Mouse (Mus musculus) intestine, embryonic 16.5 days (tissue): Measurements from ENCODE around the gene Wtap. TPM values are rescaled to one million over a fixed set of nuclear protein-coding genes. Genes with fewer than 3 reads are reported as not detected.
"Not testable (repeated sequence)": the region's sequence is repeated elsewhere in the genome, so short reads cannot be mapped to it uniquely, and the experiment has no call there.

Experiments
- ATAC-seq: fragments of 200-750 bp; cut with Nextera tagmentation; 2 replicates; pipeline ENCODE4 v1.8.0; 2017; ENCODE audit warnings: moderate TSS enrichment, moderate library complexity
- H3K27ac ChIP-seq: fragments of 300-500 bp; sonication (generic); 2 replicates; pipeline ENCODE4 v1.5.1; 2014; ENCODE audit warnings: mild to moderate bottlenecking, low read length
- H3K27me3 ChIP-seq: fragments of 300-500 bp; sonication (generic); replicated peaks from 2 replicates; pipeline ENCODE4 v1.6.1; 2014; ENCODE audit warnings: low read length, control low read depth, mixed read lengths; ENCODE audit not compliant: control insufficient read depth, insufficient read depth
- H3K36me3 ChIP-seq: fragments of 300-500 bp; sonication (generic); 2 replicates; pipeline ENCODE4 v1.6.1; 2014; ENCODE audit warnings: low read length, control low read depth; ENCODE audit not compliant: control insufficient read depth, insufficient read depth
- H3K4me1 ChIP-seq: fragments of 300-500 bp; sonication (generic); 2 replicates; pipeline ENCODE4 v1.6.1; 2014; ENCODE audit warnings: low read length, control low read depth, mixed read lengths; ENCODE audit not compliant: control insufficient read depth, insufficient read depth
- H3K4me2 ChIP-seq: fragments of 300-500 bp; sonication (generic); 2 replicates; pipeline ENCODE4 v1.6.1; 2014; ENCODE audit warnings: low read depth, low read length, control low read depth
- H3K4me3 ChIP-seq: fragments of 300-500 bp; sonication (generic); 2 replicates; pipeline ENCODE4 v1.5.1; 2014; ENCODE audit warnings: mild to moderate bottlenecking, low read length
- H3K9ac ChIP-seq: fragments of 300-500 bp; sonication (generic); 2 replicates; pipeline ENCODE4 v1.6.1; 2014; ENCODE audit warnings: low read depth, low read length
- H3K9me3 ChIP-seq: fragments of 300-500 bp; sonication (generic); 2 replicates; pipeline ENCODE4 v1.6.1; 2016; ENCODE audit warnings: low read length, control low read depth; ENCODE audit not compliant: control insufficient read depth
- WGBS: fragments of 180-500 bp; shearing (Covaris S2); extraction: QIAGEN DNeasy Blood & Tissue Kit; methylation state at CpG from one replicate; pipeline ENCODE4 v1.1.7; 2014; 5-methylcytosine and 5-hydroxymethylcytosine counted together
- polyA plus RNA-seq: library from polyadenylated mRNA; unstranded; fragments of >200 nt; fragmentation: Nextera tagmentation; extraction: Ambion mirVana; gene quantifications from 2 replicates; pipeline ENCODE4 v1.2.1, GENCODE M21; 2015

Wtap gene
- polyA plus RNA-seq, 1 experiment from 2014 or later: 86.6 TPM

DNA sequence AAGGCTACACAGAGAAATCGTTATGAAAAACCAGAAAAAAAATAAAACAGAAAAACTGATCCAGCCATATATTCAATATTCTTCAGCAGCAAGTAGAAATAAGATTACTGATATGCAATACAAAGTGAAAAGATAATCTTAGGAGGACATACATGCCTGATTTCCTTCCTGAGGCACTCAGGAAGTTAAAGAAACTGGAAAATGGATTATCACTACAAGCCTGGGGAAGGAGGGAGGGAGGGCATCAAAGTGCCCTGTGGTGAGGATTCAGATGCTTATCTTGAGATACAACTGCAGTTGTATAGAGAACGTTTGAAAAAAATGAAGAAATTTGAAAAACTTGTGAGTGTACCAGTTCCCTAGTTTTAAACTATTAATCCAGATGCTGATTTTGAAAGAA is 10.0 kb downstream of the Wtap start:
- Histone ChIP-seq H3K27ac (no peak overlapping the region), H3K27me3 (no peaks in the 10 kb centered on the region), H3K4me1 (peaks cover 3% of the 10 kb centered on the region; the same call in 1 of the 2 replicates), H3K36me3 (peaks cover 12% of the 10 kb centered on the region), H3K4me3 (no peak overlapping the region), H3K9me3 (no peaks in the 10 kb centered on the region), H3K9ac (no peak overlapping the region), H3K4me2 (no peak overlapping the region)
- 67% methylated on average over 2 of the region's 2 CpGs for WGBS
- no peak for ATAC-seq

DNA sequence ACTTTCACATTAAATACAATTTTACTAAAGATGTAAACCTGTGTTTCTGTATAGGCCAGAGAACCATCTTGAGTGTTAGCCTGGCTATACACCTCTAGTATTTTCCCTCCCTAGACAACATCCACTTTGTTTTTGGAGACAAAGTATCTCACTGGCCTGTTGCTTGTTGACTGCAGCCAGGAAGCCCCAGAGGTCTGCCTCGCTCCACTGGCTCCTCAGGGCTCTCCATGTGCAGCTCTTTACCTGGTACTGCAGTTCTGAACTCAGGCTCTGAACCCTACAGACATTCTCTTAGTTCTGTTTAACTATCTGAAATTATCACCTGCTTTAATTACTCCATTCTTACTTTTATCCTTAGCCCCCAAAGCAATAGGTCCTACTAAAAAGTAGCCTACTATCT is 15.4 kb downstream of the Wtap start:
- WGBS: 100% methylated on average over 1 of the region's 1 CpGs
- no peak overlapping the region for H3K4me3 ChIP-seq
- H3K27me3 ChIP-seq: no peaks in the 10 kb centered on the region
- no peak for ATAC-seq
- H3K4me1 ChIP-seq: no peaks in the 10 kb centered on the region
- no peak overlapping the region for H3K4me2 ChIP-seq
- no peak overlapping the region for H3K9ac ChIP-seq
- peaks cover 14% of the 10 kb centered on the region for H3K36me3 ChIP-seq
- no peaks in the 10 kb centered on the region for H3K9me3 ChIP-seq
- no peak overlapping the region for H3K27ac ChIP-seq

DNA sequence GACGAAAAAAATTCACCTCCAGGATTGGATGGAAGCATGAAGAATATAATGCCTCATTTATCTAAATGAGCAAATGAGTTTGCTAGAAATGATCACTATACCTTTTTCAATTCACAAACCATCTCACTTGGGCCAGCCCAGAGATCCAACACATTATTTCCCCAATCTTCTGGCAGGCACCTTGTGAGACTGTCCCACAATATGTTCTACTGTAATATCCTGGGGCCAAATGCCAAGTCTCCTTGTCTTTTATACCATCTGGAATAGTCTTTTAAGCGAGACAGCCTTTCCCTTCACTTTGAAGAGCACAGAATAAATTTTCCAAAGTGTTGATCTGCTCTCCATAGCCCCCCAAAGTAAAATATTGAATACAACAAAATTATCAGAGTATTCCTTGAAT is 20.1 kb downstream of the Wtap start:
- Histone ChIP-seq H3K9me3 (no peaks in the 10 kb centered on the region), H3K4me2 (no peak overlapping the region), H3K36me3 (0 out of 2 replicates have a peak, but pooled peaks cover 2% of the 10 kb centered on the region), H3K4me1 (no peaks in the 10 kb centered on the region), H3K27ac (no peak overlapping the region), H3K4me3 (no peak overlapping the region), H3K27me3 (no peaks in the 10 kb centered on the region), H3K9ac (no peak overlapping the region)
- WGBS: 86% methylated on average over 2 of the region's 2 CpGs
- ATAC-seq: no peak

DNA sequence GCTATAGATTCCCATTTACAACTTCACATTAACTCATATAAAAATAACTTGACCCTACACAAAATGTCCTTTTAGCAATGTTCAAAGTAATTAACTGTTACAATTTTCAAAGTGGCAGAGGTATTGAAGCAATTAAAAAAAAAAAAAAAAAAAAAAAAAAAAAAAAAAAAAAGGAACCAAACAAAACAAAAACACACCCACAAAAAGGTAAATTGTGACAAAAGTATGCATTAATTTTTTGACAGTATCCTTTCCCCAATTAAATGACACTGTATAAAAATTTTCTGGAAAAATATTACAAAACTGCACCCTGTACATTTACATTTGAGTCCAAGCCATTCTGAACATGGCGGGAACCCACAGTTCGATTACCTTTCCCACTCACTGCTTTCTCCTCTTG is 26.8 kb downstream of the Wtap start:
- H3K4me1 ChIP-seq: no peaks in the 10 kb centered on the region
- no peak overlapping the region for H3K4me2 ChIP-seq
- no peak overlapping the region for H3K4me3 ChIP-seq
- H3K9me3 ChIP-seq: no peaks in the 10 kb centered on the region
- no peak overlapping the region for H3K9ac ChIP-seq
- 93% methylated on average over 2 of the region's 2 CpGs for WGBS
- H3K27me3 ChIP-seq: no peaks in the 10 kb centered on the region
- ATAC-seq: no peak
- no peaks in the 10 kb centered on the region for H3K36me3 ChIP-seq
- no peak overlapping the region for H3K27ac ChIP-seq

DNA sequence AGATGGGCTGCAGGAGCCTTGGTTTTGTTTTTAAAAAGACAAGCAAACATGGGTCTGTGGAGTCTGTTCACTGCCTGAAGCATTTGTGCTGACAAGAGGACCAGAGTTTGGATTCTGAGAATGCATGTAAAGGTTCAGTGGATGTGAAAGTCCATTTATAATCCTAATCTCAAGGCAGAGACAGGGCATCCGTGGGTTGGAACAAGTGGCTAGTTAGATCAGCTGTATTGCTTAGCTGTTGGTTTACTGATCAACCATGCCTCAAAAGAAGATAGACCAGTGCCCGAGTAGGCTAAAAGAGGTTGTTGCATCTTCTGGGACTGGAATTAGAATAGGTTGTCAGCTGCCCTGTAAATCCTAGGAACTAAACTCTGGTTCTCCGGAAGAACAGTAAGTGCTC is 30.5 kb downstream of the Wtap start:
- no peak overlapping the region for H3K27ac ChIP-seq
- H3K4me2 ChIP-seq: no peak overlapping the region
- H3K27me3 ChIP-seq: no peaks in the 10 kb centered on the region
- H3K4me3 ChIP-seq: no peak overlapping the region
- H3K9ac ChIP-seq: no peak overlapping the region
- ATAC-seq: no peak
- H3K36me3 ChIP-seq: no peaks in the 10 kb centered on the region
- WGBS: 73% methylated on average over 3 of the region's 3 CpGs
- no peaks in the 10 kb centered on the region for H3K9me3 ChIP-seq
- H3K4me1 ChIP-seq: peaks cover 9% of the 10 kb centered on the region

DNA sequence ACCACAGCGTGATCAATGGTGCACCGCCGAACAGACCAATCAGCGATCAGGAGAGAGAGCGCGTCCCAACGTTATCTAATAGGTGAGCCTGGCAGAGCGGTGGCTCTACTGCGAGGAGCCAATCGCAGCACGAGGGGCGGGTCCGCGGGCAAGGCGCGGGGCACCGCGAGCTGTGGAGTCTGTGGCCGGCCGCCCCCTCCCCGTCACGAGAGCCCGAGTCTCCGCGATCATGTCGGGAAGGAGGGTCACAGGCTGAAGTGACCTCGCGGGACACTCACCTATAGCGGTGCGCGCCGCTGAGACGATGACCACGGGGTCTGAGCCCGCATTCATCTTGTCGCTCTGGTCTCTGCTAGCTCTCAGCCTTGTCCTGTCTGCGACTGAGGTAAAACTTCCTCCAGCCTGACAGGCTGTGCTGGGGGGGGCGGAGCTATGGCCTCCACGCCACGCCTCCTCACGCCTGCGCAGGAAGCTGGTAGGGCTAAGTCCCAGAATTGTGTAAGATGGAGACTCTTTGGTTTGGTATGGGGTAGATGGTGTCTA is 33.6 kb downstream of the Wtap start, which contains the start of gene Acat2:
TSS of gene Acat2 (minus strand) at position 417 of the 543 bp plus-strand sequence.
- WGBS: under 1% methylated on average over 42 of the region's 42 CpGs
- peak; percentile 99 for ATAC-seq

DNA sequence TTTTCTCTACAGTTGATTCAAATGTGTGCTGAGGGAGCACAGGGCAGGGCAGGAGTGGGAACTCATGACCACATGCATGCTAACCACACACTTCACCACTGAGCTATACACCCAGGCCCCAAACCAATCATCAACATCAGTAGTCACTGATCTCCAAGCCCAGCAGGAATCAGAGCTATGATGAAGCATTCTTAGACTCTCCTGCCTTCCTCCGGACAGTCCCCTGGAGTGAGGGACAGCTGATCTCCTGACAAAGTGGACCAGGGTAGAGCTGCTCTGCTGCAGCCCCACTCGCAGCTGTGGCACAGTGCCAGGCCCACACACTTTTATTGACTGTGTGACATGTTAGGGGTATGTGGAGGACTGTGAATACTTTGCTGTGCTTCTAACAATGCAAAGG is 34.6 kb downstream of the Wtap start:
- Histone ChIP-seq H3K4me2 (peak overlapping the region; percentile 37; the same call in 1 of the 2 replicates), H3K4me3 (0 out of 2 replicates have a peak overlapping the region, but pooled peaks have one; percentile 29)
- H3K27ac ChIP-seq, H3K4me1 ChIP-seq, ATAC-seq, H3K9ac ChIP-seq, H3K27me3 ChIP-seq, H3K36me3 ChIP-seq, H3K9me3 ChIP-seq: not testable (repeated sequence)
- 8% methylated on average over 1 of the region's 2 CpGs for WGBS

More for the DNA sequence above, 33.6 kb downstream of the Wtap start, which contains the start of gene Acat2:
- H3K9ac ChIP-seq: peak within 1 kb of the TSS; percentile 79
- H3K4me3 ChIP-seq: peak within 1 kb of the TSS; percentile 79
- H3K9me3 ChIP-seq: no peaks in the 10 kb centered on the region
- H3K4me1 ChIP-seq: peaks cover 9% of the 10 kb centered on the region
- peak within 1 kb of the TSS; percentile 93 for H3K27ac ChIP-seq
- peak within 1 kb of the TSS; percentile 64 for H3K4me2 ChIP-seq
- H3K36me3 ChIP-seq: 0 out of 2 replicates have a peak, but pooled peaks cover 5% of the 10 kb centered on the region
- no peaks in the 10 kb centered on the region for H3K27me3 ChIP-seq

DNA sequence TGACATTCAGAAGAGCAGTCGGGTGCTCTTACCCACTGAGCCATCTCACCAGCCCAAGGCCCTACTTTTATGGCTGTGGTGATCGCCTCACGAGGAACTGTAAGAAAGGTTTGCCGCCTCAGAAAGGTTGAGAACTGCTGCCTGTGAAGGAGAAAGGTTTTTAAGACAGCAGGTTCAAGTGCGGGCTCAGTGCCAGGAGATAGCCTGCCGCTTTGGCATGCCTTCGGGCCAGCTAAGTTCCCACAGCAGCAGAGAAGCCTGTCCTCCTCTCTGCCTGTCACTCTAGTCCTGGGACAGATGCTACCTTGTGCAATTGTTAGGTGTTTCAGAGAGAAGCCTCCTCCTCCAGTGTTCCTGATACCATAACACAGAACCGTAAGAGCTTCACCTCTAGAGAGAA is 37.3 kb downstream of the Wtap start:
- no peak for ATAC-seq
- no peaks in the 10 kb centered on the region for H3K9me3 ChIP-seq
- no peak overlapping the region for H3K9ac ChIP-seq
- 92% methylated on average over 8 of the region's 8 CpGs for WGBS
- H3K4me3 ChIP-seq: no peak overlapping the region
- H3K27ac ChIP-seq: no peak overlapping the region
- H3K36me3 ChIP-seq: peaks cover 11% of the 10 kb centered on the region; the same call in 1 of the 2 replicates
- no peaks in the 10 kb centered on the region for H3K27me3 ChIP-seq
- H3K4me2 ChIP-seq: no peak overlapping the region
- H3K4me1 ChIP-seq: peaks cover 9% of the 10 kb centered on the region

DNA sequence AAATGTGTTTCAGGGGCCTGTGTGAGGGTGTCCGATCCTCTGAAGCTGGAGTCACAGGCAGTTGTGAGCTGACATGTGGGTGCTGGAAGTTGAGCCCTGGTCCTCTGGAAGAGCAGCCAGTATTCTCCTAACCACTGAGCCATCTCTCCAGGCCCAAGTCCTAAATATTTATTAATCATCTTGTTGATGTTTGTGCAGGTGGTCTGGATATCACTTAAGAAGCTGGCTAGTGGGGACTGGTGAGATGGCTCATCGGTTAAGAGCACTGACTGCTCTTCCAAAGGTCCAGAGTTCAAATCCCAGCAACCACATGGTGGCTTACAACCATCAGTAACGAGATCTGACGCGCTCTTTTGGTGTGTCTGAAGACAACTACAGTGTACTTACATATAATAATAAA is 44.3 kb downstream of the Wtap start:
- H3K27ac ChIP-seq: no peak overlapping the region

More for the DNA sequence above, 44.3 kb downstream of the Wtap start:
- Histone ChIP-seq H3K4me3 (no peak overlapping the region), H3K36me3 (peaks cover 12% of the 10 kb centered on the region), H3K27me3 (no peaks in the 10 kb centered on the region), H3K4me2 (no peak overlapping the region), H3K4me1 (no peaks in the 10 kb centered on the region), H3K9me3 (no peaks in the 10 kb centered on the region), H3K9ac (no peak overlapping the region)
- ATAC-seq: no peak
- WGBS: 91% methylated on average over 5 of the region's 5 CpGs
